10 mouse cellular contexts compared by ENCODE assay signal in the genomic region with DNA sequence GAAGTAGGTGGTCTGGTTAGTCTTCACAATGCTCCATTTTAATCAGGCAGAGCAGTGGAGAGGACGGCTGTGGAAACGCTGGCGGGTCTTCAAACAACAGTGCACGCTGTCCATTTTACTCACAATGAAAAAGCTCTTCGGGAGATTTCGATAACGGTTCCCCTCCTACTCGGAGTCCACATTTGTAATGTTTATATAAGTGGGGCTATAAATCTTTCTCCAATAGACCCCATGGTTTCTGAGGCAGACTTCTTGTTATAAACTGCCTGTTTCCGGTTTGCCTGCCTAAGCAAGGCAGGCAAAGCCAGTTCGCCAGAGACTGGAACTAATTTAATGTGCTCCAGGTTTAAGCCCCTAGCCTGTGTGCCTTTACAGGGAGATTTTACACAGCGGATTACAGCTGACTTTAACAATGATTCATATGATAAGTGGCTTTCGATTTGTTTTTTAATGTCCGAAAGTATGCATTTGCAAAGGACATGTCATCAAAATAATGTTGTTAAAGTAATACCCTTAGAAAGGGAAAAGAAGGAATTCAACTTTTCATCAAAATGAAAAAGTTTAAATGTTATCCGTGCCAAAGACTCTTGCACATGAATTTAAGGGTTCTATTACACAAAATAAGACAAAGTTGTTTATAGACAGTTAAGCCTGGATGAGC.
DNase-seq lines count a peak whose midpoint lies in the region; ATAC-seq and TF ChIP-seq lines count a peak whose summit lies in the region.
"Had no signal": no experiment of that assay in that cellular context is flagged by ENCODE, and none has a peak within 500 bp of the region (broad histone marks: within the 10 kb centered on the region; RNA-seq: fewer than 3 reads in every experiment).

No protein-coding gene starts in this region.

- H3K4me2 ChIP-seq in lung, embryonic 14.5 days: peak overlapping the region; percentile 52
- peak overlapping the region; percentile 39 for H3K4me2 ChIP-seq in forebrain, embryonic 13.5 days
- peak overlapping the region; percentile 49 for H3K4me2 ChIP-seq in limb, embryonic 12.5 days
- peak overlapping the region; percentile 47 for H3K4me2 ChIP-seq in stomach, embryonic 16.5 days (ENCODE audit: low read depth, low read length)

- no peak overlapping the region for H3K27ac ChIP-seq in lung, embryonic 14.5 days (ENCODE audit: low read depth)
- no peak overlapping the region; the same call in 1 of the 2 replicates for H3K27ac ChIP-seq in forebrain, embryonic 13.5 days
- H3K27ac ChIP-seq in limb, embryonic 12.5 days: peak overlapping the region; percentile 88
- peak overlapping the region; percentile 38; the same call in 1 of the 2 replicates for H3K27ac ChIP-seq in stomach, embryonic 16.5 days (ENCODE audit: low read length)
- H3K27ac ChIP-seq: heart, adult 2 months had no signal

- no peaks in the 10 kb centered on the region for H3K9me3 ChIP-seq in lung, embryonic 14.5 days (ENCODE audit: low read depth, low read length)
- H3K9me3 ChIP-seq in forebrain, embryonic 13.5 days (replicated peaks): no peaks in the 10 kb centered on the region
- no peaks in the 10 kb centered on the region for H3K9me3 ChIP-seq in limb, embryonic 12.5 days
- H3K9me3 ChIP-seq in stomach, embryonic 16.5 days (replicated peaks; ENCODE audit: control insufficient read depth, low read length): no peaks in the 10 kb centered on the region
- H3K9me3 ChIP-seq: G1E had no signal

- DNase-seq in lung, embryonic 14.5 days: peak; percentile 75
- no peak for DNase-seq in lung, adult 18-20 months
- DNase-seq in layer of hippocampus, adult 9-10 months (ENCODE audit: low spot score): no peak
- DNase-seq in thymus, postnatal 36 days: no peak
- no peak for DNase-seq in spleen, postnatal 36 days (ENCODE audit: low spot score in 2 of 2)

- peaks cover 6% of the 10 kb centered on the region; the same call in 1 of the 2 replicates for H3K4me1 ChIP-seq in lung, embryonic 14.5 days (ENCODE audit: insufficient read depth)
- H3K4me1 ChIP-seq in forebrain, embryonic 13.5 days: peaks cover 5% of the 10 kb centered on the region; the same call in 1 of the 2 replicates
- peaks cover 31% of the 10 kb centered on the region for H3K4me1 ChIP-seq in limb, embryonic 12.5 days (replicated peaks)
- H3K4me1 ChIP-seq in stomach, embryonic 16.5 days (ENCODE audit: control insufficient read depth, insufficient read depth, low read length): peaks cover 8% of the 10 kb centered on the region; the same call in 1 of the 2 replicates

- WGBS in lung, embryonic 14.5 days: 16% methylated on average over 14 of the region's 14 CpGs
- 31% methylated on average over 14 of the region's 14 CpGs for WGBS in forebrain, embryonic 13.5 days
- whole genome bisulfite sequencing in limb, embryonic 12.5 days: 11% methylated on average over 14 of the region's 14 CpGs
- 18% methylated on average over 14 of the region's 14 CpGs for WGBS in stomach, embryonic 16.5 days

- no peak overlapping the region for H3K9ac ChIP-seq in lung, embryonic 14.5 days
- H3K9ac ChIP-seq in forebrain, embryonic 13.5 days: no peak overlapping the region
- no peak overlapping the region for H3K9ac ChIP-seq in limb, embryonic 12.5 days (replicated peaks)
- no peak overlapping the region for H3K9ac ChIP-seq in stomach, embryonic 16.5 days (ENCODE audit: low read length)

- H3K36me3 ChIP-seq in lung, embryonic 14.5 days (ENCODE audit: insufficient read depth): no peaks in the 10 kb centered on the region
- H3K36me3 ChIP-seq in forebrain, embryonic 13.5 days (ENCODE audit: poor library complexity, severe bottlenecking): no peaks in the 10 kb centered on the region
- H3K36me3 ChIP-seq in limb, embryonic 12.5 days: no peaks in the 10 kb centered on the region
- H3K36me3 ChIP-seq in stomach, embryonic 16.5 days (ENCODE audit: control insufficient read depth, insufficient read depth, low read length): no peaks in the 10 kb centered on the region
- H3K36me3 ChIP-seq: G1E had no signal

- H3K4me3 ChIP-seq in lung, embryonic 14.5 days (ENCODE audit: low read depth, low read length): no peak overlapping the region
- no peak overlapping the region for H3K4me3 ChIP-seq in forebrain, embryonic 13.5 days
- H3K4me3 ChIP-seq in limb, embryonic 12.5 days (replicated peaks): peak overlapping the region; percentile 17; the same call in 1 of the 2 replicates
- peak overlapping the region; percentile 26; the same call in 1 of the 2 replicates for H3K4me3 ChIP-seq in stomach, embryonic 16.5 days (replicated peaks; ENCODE audit: low read length)
- H3K4me3 ChIP-seq: heart, adult 2 months had no signal

- ATAC-seq in lung, embryonic 14.5 days (ENCODE audit: insufficient read depth): peak; percentile 82
- peak; percentile 58; the same call in 1 of the 2 replicates for ATAC-seq in forebrain, embryonic 13.5 days
- ATAC-seq in limb, embryonic 12.5 days (ENCODE audit: insufficient number of reproducible peaks, insufficient read depth, low FRiP score, low TSS enrichment, low read depth): peak; percentile 91
- ATAC-seq in stomach, embryonic 16.5 days (ENCODE audit: insufficient read depth, low FRiP score): peak; percentile 44

- no peak for TF ChIP-seq CTCF in lung, embryonic 14.5 days (IDR thresholded peaks at IDR 0.05; ENCODE audit: low read depth)

- no peaks in the 10 kb centered on the region for H3K27me3 ChIP-seq in lung, embryonic 14.5 days (ENCODE audit: insufficient read depth, low read length)
- no peaks in the 10 kb centered on the region for H3K27me3 ChIP-seq in forebrain, embryonic 13.5 days
- H3K27me3 ChIP-seq in limb, embryonic 12.5 days: no peaks in the 10 kb centered on the region
- H3K27me3 ChIP-seq in stomach, embryonic 16.5 days (ENCODE audit: control insufficient read depth, insufficient read depth, low read length): no peaks in the 10 kb centered on the region

Comparison
In these comparisons a context has a peak if more than half of its experiments do, and no peak if none do; other contexts are left out.
1. H3K27ac ChIP-seq: peak in limb, embryonic 12.5 days (single experiment) and stomach, embryonic 16.5 days (single experiment); none in lung, embryonic 14.5 days (single experiment) and forebrain, embryonic 13.5 days (single experiment).
2. H3K4me3 ChIP-seq: peak in limb, embryonic 12.5 days (single experiment) and stomach, embryonic 16.5 days (single experiment); none in lung, embryonic 14.5 days (single experiment) and forebrain, embryonic 13.5 days (single experiment).
3. Peak in every context shown above with its lines, with median percentiles within 50 percentile points of each other: ATAC-seq and H3K4me2 ChIP-seq.